Comparison of ENCODE assay signal across 28 mouse cellular contexts in genomic region chr16:20528779-20529178, GRCm38 (mm10). TPM values are rescaled to one million over a fixed set of nuclear protein-coding genes. Genes with fewer than 3 reads are reported as not detected.
DNase-seq lines count a peak whose midpoint lies in the region; ATAC-seq and TF ChIP-seq lines count a peak whose summit lies in the region.
"Had no signal": no experiment of that assay in that cellular context is flagged by ENCODE, and none has a peak within 500 bp of the region (broad histone marks: within the 10 kb centered on the region; RNA-seq: fewer than 3 reads in every experiment).

No protein-coding gene starts in this region.

- H3K27ac ChIP-seq in MEL (ENCODE audit: control insufficient read depth, low read depth, low read length) = peak overlapping the region; percentile 77
- peak overlapping the region; percentile 64 for H3K27ac ChIP-seq in liver, embryonic 15.5 days (replicated peaks)
- no peak overlapping the region for H3K27ac ChIP-seq in stomach, postnatal 0 days (replicated peaks)
- H3K27ac ChIP-seq: gastrocnemius, adult 2 months; heart, embryonic 13.5 days; hindbrain, embryonic 10.5 days; kidney, postnatal 0 days; midbrain, embryonic 12.5 days; neural tube, embryonic 12.5 days had no signal

- peak overlapping the region; percentile 10; the same call in 1 of the 2 replicates for H3K4me2 ChIP-seq in liver, embryonic 15.5 days
- H3K4me2 ChIP-seq in stomach, postnatal 0 days (replicated peaks; ENCODE audit: low read depth) = no peak overlapping the region
- H3K4me2 ChIP-seq: heart, embryonic 13.5 days; lung, embryonic 14.5 days; midbrain, embryonic 12.5 days; neural tube, embryonic 12.5 days had no signal

- H3K9ac ChIP-seq in MEL (ENCODE audit: control insufficient read depth, low read depth, low read length, poor library complexity, severe bottlenecking) = peak overlapping the region; percentile 36; the same call in 1 of the 2 replicates
- no peak overlapping the region for H3K9ac ChIP-seq in liver, embryonic 15.5 days
- no peak overlapping the region for H3K9ac ChIP-seq in stomach, postnatal 0 days (ENCODE audit: low read length)
- H3K9ac ChIP-seq: heart, embryonic 13.5 days; lung, embryonic 14.5 days; midbrain, embryonic 12.5 days; neural tube, embryonic 12.5 days had no signal

- ATAC-seq in common myeloid progenitor, adult 5-6 weeks (replicated peaks; ENCODE audit: low read depth, poor library complexity, severe bottlenecking) = 0 out of 2 replicates have a peak, but pooled peaks have one; percentile 15
- peak; percentile 77 for ATAC-seq in liver, embryonic 15.5 days (ENCODE audit: insufficient read depth)
- ATAC-seq in stomach, postnatal 0 days (ENCODE audit: low FRiP score, low TSS enrichment) = no peak
- ATAC-seq: activated CD4-positive, CD25-positive, alpha-beta regulatory T cell, adult 4 months; hindbrain, embryonic 16.5 days had no signal

- H3K9me3 ChIP-seq in MEL (replicated peaks; ENCODE audit: insufficient read depth, low read length) = no peaks in the 10 kb centered on the region
- H3K9me3 ChIP-seq in liver, embryonic 15.5 days (replicated peaks) = no peaks in the 10 kb centered on the region
- no peaks in the 10 kb centered on the region for H3K9me3 ChIP-seq in stomach, postnatal 0 days (ENCODE audit: control insufficient read depth, low read length)
- H3K9me3 ChIP-seq: heart, embryonic 13.5 days; hindbrain, embryonic 10.5 days; midbrain, embryonic 12.5 days; neural tube, embryonic 12.5 days had no signal

- H3K79me2 ChIP-seq in MEL (ENCODE audit: control insufficient read depth, insufficient read depth, low read length, poor library complexity) = no peaks in the 10 kb centered on the region

- no peaks in the 10 kb centered on the region for H3K27me3 ChIP-seq in MEL (ENCODE audit: control insufficient read depth in 1 of 2, insufficient read depth in 2 of 2, low read length in 2 of 2)
- no peaks in the 10 kb centered on the region for H3K27me3 ChIP-seq in liver, embryonic 15.5 days
- H3K27me3 ChIP-seq in stomach, postnatal 0 days (ENCODE audit: control insufficient read depth, insufficient read depth, low read length) = no peaks in the 10 kb centered on the region
- H3K27me3 ChIP-seq: heart, embryonic 13.5 days; midbrain, embryonic 12.5 days; neural tube, embryonic 12.5 days had no signal

- 0 out of 4 replicates have a peak overlapping the region, but pooled peaks have one; percentile 0 to 24 for H3K4me3 ChIP-seq in MEL (ENCODE audit: control insufficient read depth in 1 of 2, insufficient read depth in 1 of 2, low read depth in 2 of 2, low read length in 2 of 2)
- no peak overlapping the region for H3K4me3 ChIP-seq in liver, embryonic 15.5 days (replicated peaks)
- no peak overlapping the region for H3K4me3 ChIP-seq in stomach, postnatal 0 days (ENCODE audit: low read depth, low read length)
- H3K4me3 ChIP-seq: gastrocnemius, adult 2 months; heart, embryonic 13.5 days; hindbrain, embryonic 10.5 days; midbrain, embryonic 12.5 days; myocyte; neural tube, embryonic 12.5 days had no signal

- TF ChIP-seq RAD21 in MEL (IDR thresholded peaks at IDR 0.05; ENCODE audit: low read depth, low read length) = no peak

- H3K36me3 ChIP-seq in MEL (ENCODE audit: control insufficient read depth in 1 of 2, insufficient read depth in 2 of 2, low read length in 2 of 2) = peaks cover 2 to 20% of the 10 kb centered on the region in 2 experiments; a peak in 3 of 4 replicates
- H3K36me3 ChIP-seq in liver, embryonic 15.5 days (replicated peaks) = peaks cover 87% of the 10 kb centered on the region
- peaks cover 53% of the 10 kb centered on the region for H3K36me3 ChIP-seq in stomach, postnatal 0 days (ENCODE audit: control insufficient read depth, insufficient read depth, low read length)

- TF ChIP-seq EP300 in MEL (IDR thresholded peaks at IDR 0.05; ENCODE audit: low read depth in 1 of 2, low read length in 2 of 2) = peak; percentile 86
- TF ChIP-seq EP300 in stomach, postnatal 0 days (optimal IDR thresholded peaks at IDR 0.05) = no peak

- no peak; a peak in 1 of 4 replicates for TF ChIP-seq POLR2A in MEL (IDR thresholded peaks at IDR 0.05; ENCODE audit: control insufficient read depth in 1 of 2, insufficient read depth in 1 of 2, low read depth in 1 of 2, low read length in 2 of 2, poor library complexity in 1 of 2)

- TF ChIP-seq CTCF in MEL (IDR thresholded peaks at IDR 0.05 in 2 of 3, conservative IDR thresholded peaks at IDR 0.05 in 1 of 3; ENCODE audit: control insufficient read depth in 1 of 3, insufficient read depth in 1 of 3, low read depth in 2 of 3, low read length in 3 of 3, poor library complexity in 1 of 3, severe bottlenecking in 1 of 3) = no peak
- no peak for TF ChIP-seq CTCF in stomach, postnatal 0 days (IDR thresholded peaks at IDR 0.05; ENCODE audit: low read depth)

- 44% methylated on average over 5 of the region's 5 CpGs for WGBS in liver, embryonic 15.5 days (ENCODE audit: insufficient replicate concordance)
- WGBS in stomach, postnatal 0 days = 83% methylated on average over 5 of the region's 5 CpGs

- peaks cover 13 to 18% of the 10 kb centered on the region in 2 experiments for H3K4me1 ChIP-seq in MEL (ENCODE audit: control insufficient read depth in 1 of 2, insufficient read depth in 2 of 2, low read length in 2 of 2)
- H3K4me1 ChIP-seq in liver, embryonic 15.5 days (replicated peaks) = peaks cover 14% of the 10 kb centered on the region
- no peaks in the 10 kb centered on the region for H3K4me1 ChIP-seq in stomach, postnatal 0 days (replicated peaks; ENCODE audit: control insufficient read depth, insufficient read depth)
- H3K4me1 ChIP-seq: heart, embryonic 13.5 days; hindbrain, embryonic 10.5 days; neural tube, embryonic 12.5 days had no signal

- peak; percentile 93 for DNase-seq in MEL (ENCODE audit: low read depth, low spot score)
- peak; percentile 46 for DNase-seq in liver
- no peak for DNase-seq in stomach, postnatal 0 days (ENCODE audit: low spot score)
- no peak for DNase-seq in heart, adult 9 months (ENCODE audit: low spot score in 2 of 2)
- DNase-seq in layer of hippocampus, postnatal 10 days (ENCODE audit: low spot score in 2 of 2) = no peak
- DNase-seq in MN1 (ENCODE audit: low spot score) = no peak
- DNase-seq: adrenal gland, adult 2 months; cerebellum, adult 8-10 months; gastrocnemius, adult 2 months; gastrocnemius, postnatal 36 days; heart, adult 18-20 months; heart, postnatal 10 days; kidney, adult 2 months; kidney, postnatal 4 days; lung, embryonic 14.5 days; lung, postnatal 14 days; right cerebral cortex, postnatal 4 days; thymus, postnatal 4 days had no signal

TF ChIP-seq in MEL, 35 proteins besides CTCF, POLR2A, EP300 and RAD21 (continues in another document):
- TF ChIP-seq MXI1 (IDR thresholded peaks at IDR 0.05; ENCODE audit: low read depth, low read length) (peak; percentile 71), TBP (IDR thresholded peaks at IDR 0.05; ENCODE audit: low read depth, low read length) (peak; percentile 66), CHD2 (IDR thresholded peaks at IDR 0.05; ENCODE audit: low read length) (no peak), CHD1 (IDR thresholded peaks at IDR 0.05; ENCODE audit: low read depth, low read length) (no peak), ZC3H11A (IDR thresholded peaks at IDR 0.05; ENCODE audit: low read depth, low read length) (0 out of 2 replicates have a peak, but pooled peaks have one; percentile 19), USF1 (IDR thresholded peaks at IDR 0.05; ENCODE audit: low read depth, low read length) (no peak), POLR2AphosphoS5 (IDR thresholded peaks at IDR 0.05; ENCODE audit: borderline replicate concordance, low read depth, low read length) (no peak), ETS1 (IDR thresholded peaks at IDR 0.05; ENCODE audit: low read depth, low read length) (peak; percentile 85), ZMIZ1 (IDR thresholded peaks at IDR 0.05; ENCODE audit: low read depth, low read length) (0 out of 2 replicates have a peak, but pooled peaks have one; percentile 44), UBTF (IDR thresholded peaks at IDR 0.05; ENCODE audit: borderline replicate concordance, insufficient read depth, low read depth, low read length) (no peak)

RNA-seq across cellular contexts. Expression of gene Ap2m1, which starts 6.5 kb away (rescaled TPM):
- 185 and 199 TPM in 2 replicates for total RNA-seq in MEL (2012; rRNA removed)
- 1,000 to 10,000 TPM in 1 of 2 experiments, 100 to 1,000 TPM in 1; 312 to 1,810 TPM for polyA plus RNA-seq in MEL (2012; ENCODE audit: insufficient read depth in 1 of 2, insufficient read length in 2 of 2, low read depth in 1 of 2, low replicate concordance in 2 of 2, missing spikeins in 1 of 2)
- 158 and 165 TPM in 2 replicates for total RNA-seq in common myeloid progenitor, adult 5-6 weeks (2017)
- 386 and 395 TPM in 2 replicates for polyA plus RNA-seq in liver, embryonic 15.5 days (2015; fragmentation: Nextera tagmentation; extraction: Ambion mirVana)
- polyA plus RNA-seq in stomach, postnatal 0 days (2015; fragmentation: Nextera tagmentation; extraction: Ambion mirVana) = 332 and 349 TPM in 2 replicates
- 100 to 1,000 TPM; 893 to 941 TPM for total RNA-seq in layer of hippocampus, postnatal 10 days (2021)

RNA-seq across cellular contexts. Expression of gene Dvl3, which starts 12.0 kb away (rescaled TPM):
- total RNA-seq in MEL (2012; rRNA removed) = 4.0 and 4.1 TPM in 2 replicates
- 10 to 100 TPM in 1 of 2 experiments, not detected in 1; 20.5 TPM for polyA plus RNA-seq in MEL (2012; ENCODE audit: insufficient read depth in 1 of 2, insufficient read length in 2 of 2, low read depth in 1 of 2, low replicate concordance in 2 of 2, missing spikeins in 1 of 2)
- 4.6 and 6.9 TPM in 2 replicates for total RNA-seq in common myeloid progenitor, adult 5-6 weeks (2017)
- 3.8 and 4.8 TPM in 2 replicates for polyA plus RNA-seq in liver, embryonic 15.5 days (2015; fragmentation: Nextera tagmentation; extraction: Ambion mirVana)
- 8.7 and 10.0 TPM in 2 replicates for polyA plus RNA-seq in stomach, postnatal 0 days (2015; fragmentation: Nextera tagmentation; extraction: Ambion mirVana)
- 10 to 100 TPM; 83.1 to 87.2 TPM for total RNA-seq in layer of hippocampus, postnatal 10 days (2021)

RNA-seq across cellular contexts. Expression of gene Abcf3, which starts 19.6 kb away (rescaled TPM):
- 42.0 and 46.5 TPM in 2 replicates for total RNA-seq in MEL (2012; rRNA removed)
- polyA plus RNA-seq in MEL (2012; ENCODE audit: insufficient read depth in 1 of 2, insufficient read length in 2 of 2, low read depth in 1 of 2, low replicate concordance in 2 of 2, missing spikeins in 1 of 2) = 10 to 100 TPM in 1 of 2 experiments, not detected in 1; 79.6 TPM
- total RNA-seq in common myeloid progenitor, adult 5-6 weeks (2017) = 47.9 and 57.6 TPM in 2 replicates
- polyA plus RNA-seq in liver, embryonic 15.5 days (2015; fragmentation: Nextera tagmentation; extraction: Ambion mirVana) = 24.6 and 28.4 TPM in 2 replicates
- polyA plus RNA-seq in stomach, postnatal 0 days (2015; fragmentation: Nextera tagmentation; extraction: Ambion mirVana) = 31.0 and 33.0 TPM in 2 replicates
- total RNA-seq in layer of hippocampus, postnatal 10 days (2021) = 10 to 100 TPM; 61.3 to 90.1 TPM

RNA-seq across cellular contexts. Expression of gene Eif2b5, which starts 30.2 kb away (rescaled TPM):
- total RNA-seq in MEL (2012; rRNA removed) = 131 and 137 TPM in 2 replicates
- 100 to 1,000 TPM in 1 of 2 experiments, 10 to 100 TPM in 1; 91.1 to 115 TPM for polyA plus RNA-seq in MEL (2012; ENCODE audit: insufficient read depth in 1 of 2, insufficient read length in 2 of 2, low read depth in 1 of 2, low replicate concordance in 2 of 2, missing spikeins in 1 of 2)
- total RNA-seq in common myeloid progenitor, adult 5-6 weeks (2017) = 90.6 and 98.5 TPM in 2 replicates
- polyA plus RNA-seq in liver, embryonic 15.5 days (2015; fragmentation: Nextera tagmentation; extraction: Ambion mirVana) = 44.1 and 48.7 TPM in 2 replicates
- 58.2 and 58.7 TPM in 2 replicates for polyA plus RNA-seq in stomach, postnatal 0 days (2015; fragmentation: Nextera tagmentation; extraction: Ambion mirVana)
- total RNA-seq in layer of hippocampus, postnatal 10 days (2021) = 10 to 100 TPM; 59.6 to 61.7 TPM

Comparison
In these comparisons a context has a peak if more than half of its experiments do, and no peak if none do; other contexts are left out.
1. DNase-seq: peak in MEL (single experiment) and liver (single experiment); none in stomach, postnatal 0 days (single experiment), heart, adult 9 months (0 of 2), layer of hippocampus, postnatal 10 days (0 of 2) and MN1 (single experiment).
2. H3K4me3 ChIP-seq: peak in MEL (2 of 2); none in liver, embryonic 15.5 days (single experiment) and stomach, postnatal 0 days (single experiment).
3. RNA of gene Dvl3, which starts 12.0 kb away (total RNA-seq): 83.1 to 87.2 TPM in layer of hippocampus, postnatal 10 days; 4.6 to 6.9 TPM in common myeloid progenitor, adult 5-6 weeks and 4.0 to 4.1 TPM in MEL; every median in the first group is over 10 times any median in the second.